Mouse (Mus musculus) spleen, adult 2 months (tissue): ENCODE results near the gene Zfp84.

Source experiments
- CTCF ChIP-seq: fragments of 200-500 bp; IDR thresholded peaks from 2 replicates; pipeline ENCODE4 v1.5.1; 2011; ENCODE audit warnings: mild to moderate bottlenecking, inconsistent platforms; ENCODE audit not compliant: insufficient read depth, insufficient read length, insufficient replicate concordance; ENCODE audit errors: extremely low read depth
- POLR2A ChIP-seq: fragments of 200-500 bp; IDR thresholded peaks from 2 replicates; pipeline ENCODE4 v1.6.1; 2011; ENCODE audit warnings: low read depth, low read length, inconsistent platforms

DNA sequence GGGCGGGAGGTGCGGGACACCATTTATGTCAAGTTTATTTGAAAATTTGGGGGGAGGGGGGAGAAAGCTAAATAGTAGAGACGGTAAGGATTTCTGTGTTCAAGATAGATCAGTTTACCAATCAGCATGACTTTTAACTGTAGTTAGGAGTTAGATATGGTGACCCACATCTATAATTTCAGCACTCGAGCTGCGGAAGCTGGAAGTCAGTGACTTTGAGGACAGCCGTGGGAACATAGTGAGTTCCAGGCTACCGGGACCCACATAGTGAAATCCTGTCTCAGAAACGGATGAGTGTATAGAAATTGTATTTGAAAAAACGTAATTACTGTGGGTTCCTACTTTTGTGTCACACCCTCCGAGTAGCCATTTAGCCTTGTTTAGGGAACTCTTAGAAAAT, 628 bp downstream of the Zfp84 start:
- TF ChIP-seq CTCF (no peak), POLR2A (no peak)
